Mouse (Mus musculus) heart, postnatal 0 days (tissue): ENCODE results near the gene Iars2.

ENCODE experiments used
- CTCF ChIP-seq: IDR thresholded peaks from 2 replicates; pipeline ENCODE4 v1.5.1; 2016; ENCODE audit warnings: antibody characterized with exemption, control low read depth, low read depth
- EP300 ChIP-seq: IDR thresholded peaks from 2 replicates; pipeline ENCODE4 v1.6.1; 2016; ENCODE audit warnings: antibody characterized with exemption, low read depth

- TF ChIP-seq CTCF, result no peak
- TF ChIP-seq EP300, result no peak
Measured at GRCm38 (mm10) chr1:185247429-185248085, 81.6 kb downstream of the Iars2 start.
